Mouse (Mus musculus): ENCODE data around the gene Slc25a45. TPM values are rescaled to one million over a fixed set of nuclear protein-coding genes. Genes with fewer than 3 reads are reported as not detected.

Slc25a45 gene
- total RNA-seq (2021), result 14.7 and 16.5 TPM in 2 replicates
- long read RNA-seq, experiment 1, transcript Slc25a45-201 (6 exons, 2,480 nt), result major isoform, 26 of 31 reads
- long read RNA-seq, experiment 1, partial matches to known transcripts, result 1 of 31 reads
- long read RNA-seq, experiment 1, other reads (novel, unspliced or antisense), result 4 of 31 reads
- long read RNA-seq, experiment 2, transcript Slc25a45-201 (6 exons, 2,480 nt), result major isoform, 10 of 15 reads
- long read RNA-seq, experiment 2, partial matches to known transcripts, result 1 of 15 reads
- long read RNA-seq, experiment 2, other reads (novel, unspliced or antisense), result 4 of 15 reads

DNA sequence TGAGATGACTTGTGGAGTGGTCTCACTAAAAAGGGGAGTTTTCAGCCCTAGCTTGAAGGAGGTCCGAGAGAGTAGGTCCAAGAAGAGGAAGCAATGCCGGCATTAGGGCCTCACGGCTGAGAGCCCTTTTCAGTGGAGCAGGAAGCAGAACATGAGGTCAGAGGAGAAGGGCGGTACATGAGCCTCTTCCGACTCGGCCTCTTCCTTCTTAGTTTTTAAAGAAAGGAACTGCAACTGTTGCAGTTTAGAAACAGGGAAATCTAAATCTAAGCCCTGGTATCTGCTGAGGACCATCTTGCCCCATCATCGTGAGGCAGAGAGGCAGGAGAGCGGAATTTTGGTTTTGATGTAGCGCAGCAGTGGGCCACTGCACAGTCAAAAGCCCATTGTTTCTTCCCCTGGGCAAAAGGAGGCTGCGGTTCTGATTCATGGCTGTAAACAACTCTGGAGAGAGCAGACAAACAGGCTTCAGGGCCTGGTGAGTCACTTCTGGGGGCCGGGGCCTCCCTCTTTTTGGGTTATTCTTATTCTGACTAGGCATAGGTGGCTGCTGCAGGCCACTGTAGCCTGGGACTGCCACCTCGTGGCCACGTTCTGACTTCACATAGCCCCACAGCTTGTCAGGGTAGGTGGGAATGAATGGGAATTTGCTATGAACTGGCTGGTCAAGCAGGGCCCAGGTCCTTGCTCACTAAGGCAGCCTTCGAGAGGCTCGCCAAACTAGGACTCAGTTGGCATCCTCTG, at the start of gene Slc25a45:
Slc25a45 (plus strand) TSS at position 191 of the 744 bp plus-strand sequence.
- peak; percentile 91 for DNase-seq

DNA sequence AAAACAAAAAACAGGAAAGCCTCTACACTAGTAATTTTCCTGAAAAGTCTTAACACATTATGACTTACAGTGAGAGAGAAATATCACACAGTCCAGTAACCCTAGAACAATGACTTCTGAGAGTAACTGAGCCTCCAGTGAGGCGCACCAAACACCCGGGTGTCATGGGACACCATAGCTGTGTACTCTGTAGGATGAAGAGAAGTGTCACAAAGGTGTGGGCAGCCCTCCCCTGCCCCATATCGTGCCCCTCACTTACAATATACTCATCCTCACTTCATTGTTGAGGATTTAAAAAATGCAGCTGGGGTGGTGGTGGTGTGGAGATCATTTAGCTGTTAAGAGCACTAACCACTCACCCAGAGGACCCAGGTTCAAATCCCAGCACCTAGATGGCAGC, 49.5 kb upstream of the Slc25a45 start:
- DNase-seq, result no peak

DNA sequence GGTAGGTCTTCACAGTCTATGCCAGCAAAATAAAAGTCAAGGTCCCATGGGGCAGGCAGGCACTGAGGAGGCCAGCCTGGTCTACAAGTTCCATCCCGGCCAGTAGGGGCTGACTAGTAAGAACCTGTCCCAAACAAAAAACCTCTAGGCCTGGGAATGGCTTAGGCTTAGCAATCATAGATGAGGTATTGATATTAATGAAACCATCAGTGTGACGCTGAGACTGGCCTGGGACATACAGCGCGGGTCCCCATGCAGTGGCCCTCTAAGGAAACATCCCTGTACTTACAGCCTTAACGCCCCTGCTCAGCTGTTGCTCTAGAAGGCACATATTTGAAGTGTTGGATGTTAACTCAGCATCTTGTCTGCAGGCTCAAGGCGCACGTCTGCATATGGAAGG, 48.7 kb upstream of the Slc25a45 start:
- DNase-seq, result peak; percentile 34

DNA sequence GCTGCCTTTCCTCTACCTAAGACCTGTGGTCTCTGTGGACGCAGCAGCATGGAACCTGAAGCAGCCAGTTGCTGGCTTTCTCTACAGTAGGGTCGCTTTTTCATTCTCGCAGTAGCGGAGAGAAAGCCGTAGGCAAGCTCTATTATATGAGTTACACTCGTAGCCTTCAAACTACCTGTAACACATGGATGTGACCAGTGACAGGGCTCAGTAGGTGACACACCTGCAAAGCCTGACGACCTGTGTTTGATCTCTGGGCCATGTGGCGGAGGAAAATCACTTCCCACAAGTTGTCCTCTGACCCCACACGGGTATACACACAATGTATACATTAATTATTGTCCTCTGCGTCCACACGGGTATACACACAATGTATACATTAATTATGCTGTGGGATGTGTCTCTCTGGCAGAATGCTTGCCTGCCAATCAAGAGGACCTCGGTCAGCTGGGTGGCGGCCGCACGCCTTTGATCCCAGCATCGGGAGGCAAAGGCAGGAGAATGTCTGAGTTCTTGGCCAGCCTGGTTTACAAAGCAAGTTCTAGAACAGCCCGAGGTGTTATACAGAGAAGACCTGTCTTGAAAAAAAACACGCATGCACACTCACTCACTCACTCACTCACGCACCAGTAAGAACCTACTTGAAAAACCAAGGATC, 47.5 kb upstream of the Slc25a45 start:
- DNase-seq, result no peak

DNA sequence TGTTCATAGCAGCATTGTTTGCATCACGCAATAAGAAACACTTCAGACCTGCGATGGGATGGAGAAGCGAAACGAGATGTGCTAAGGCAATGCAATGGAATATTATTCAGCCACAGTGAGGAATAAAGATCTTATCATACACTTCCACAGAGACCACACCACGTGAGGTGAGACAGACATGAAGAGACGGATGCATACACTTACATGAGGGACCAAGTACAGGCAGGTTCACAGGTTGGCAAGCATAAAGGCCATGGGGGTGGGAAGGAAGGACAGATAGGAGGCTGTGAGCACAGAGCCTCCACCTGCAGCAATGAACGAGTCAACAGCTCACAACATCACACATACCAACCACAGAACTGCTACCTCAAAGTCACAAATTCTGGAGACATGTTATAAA, 46.8 kb upstream of the Slc25a45 start:
- DNase-seq, result no peak

DNA sequence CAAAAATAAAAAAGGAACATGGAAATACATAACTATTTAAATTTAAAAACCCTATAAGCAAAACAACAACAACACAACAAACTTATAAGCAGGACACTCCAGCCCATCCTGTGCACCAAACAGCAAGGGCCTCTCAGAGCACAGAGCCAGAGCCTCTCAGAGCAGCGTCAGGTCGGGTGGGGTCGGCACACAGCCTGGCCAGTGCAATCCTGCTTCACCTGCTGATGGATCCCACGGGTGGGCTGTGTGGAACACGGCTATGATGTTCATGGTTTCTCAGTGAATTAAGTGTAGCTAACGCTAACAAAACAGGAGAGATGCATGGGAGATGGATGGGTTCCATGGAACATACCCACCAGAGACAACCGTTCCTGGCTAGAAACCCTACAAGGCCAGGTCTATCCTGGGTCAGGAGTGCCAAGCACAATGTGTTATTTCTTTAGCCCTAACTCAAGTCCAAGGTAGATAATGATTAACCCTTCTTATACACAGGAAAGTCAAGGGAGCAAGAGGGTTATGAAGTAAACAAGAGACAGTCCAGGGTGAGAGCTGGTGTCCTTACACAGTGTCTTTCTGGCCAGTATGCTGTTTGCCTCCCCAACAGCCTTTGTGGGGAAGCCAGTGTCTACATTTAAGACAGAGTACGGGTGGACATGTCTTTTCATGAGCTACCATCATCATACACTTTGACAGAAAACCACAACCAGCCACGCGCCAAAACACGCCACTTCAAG, 46.2 kb upstream of the Slc25a45 start:
- peak; percentile 14 for DNase-seq

DNA sequence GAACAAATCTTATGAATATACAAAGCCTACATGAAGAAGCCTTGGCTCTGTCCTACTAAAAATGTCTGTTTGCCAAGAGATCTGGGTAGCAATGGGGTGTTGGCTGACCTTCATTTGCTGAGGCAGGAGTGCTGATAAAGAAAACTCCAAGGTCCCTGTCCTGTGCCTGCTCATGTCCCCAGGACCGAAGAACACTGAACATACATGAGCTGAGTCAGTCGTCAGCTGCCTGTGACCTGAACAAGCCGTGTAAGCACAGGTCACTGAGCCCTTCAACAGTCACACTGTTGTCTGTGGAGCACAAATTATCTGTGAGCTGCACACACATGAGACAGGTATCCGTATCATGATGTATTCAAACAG, 45.7 kb upstream of the Slc25a45 start:
- peak; percentile 67 for DNase-seq

DNA sequence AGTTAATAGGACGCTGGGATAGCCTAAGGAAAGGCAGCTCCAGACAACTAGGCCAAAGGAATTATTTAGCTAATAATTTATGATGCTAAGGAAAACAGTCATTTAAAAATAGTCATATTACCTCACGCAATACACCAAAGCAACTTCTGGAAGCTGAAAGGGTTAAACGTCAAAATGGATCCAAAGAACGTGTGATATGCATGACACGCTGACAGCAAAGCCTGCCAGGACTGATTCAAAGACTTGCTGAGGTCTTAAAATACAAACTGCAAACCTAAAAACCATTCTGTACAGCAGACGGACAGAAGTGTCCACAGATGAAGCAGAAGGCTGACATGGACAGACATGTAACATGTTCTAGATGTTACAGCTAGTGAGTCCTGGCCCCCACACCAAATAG, 45.3 kb upstream of the Slc25a45 start:
- DNase-seq, result peak; percentile 10

DNA sequence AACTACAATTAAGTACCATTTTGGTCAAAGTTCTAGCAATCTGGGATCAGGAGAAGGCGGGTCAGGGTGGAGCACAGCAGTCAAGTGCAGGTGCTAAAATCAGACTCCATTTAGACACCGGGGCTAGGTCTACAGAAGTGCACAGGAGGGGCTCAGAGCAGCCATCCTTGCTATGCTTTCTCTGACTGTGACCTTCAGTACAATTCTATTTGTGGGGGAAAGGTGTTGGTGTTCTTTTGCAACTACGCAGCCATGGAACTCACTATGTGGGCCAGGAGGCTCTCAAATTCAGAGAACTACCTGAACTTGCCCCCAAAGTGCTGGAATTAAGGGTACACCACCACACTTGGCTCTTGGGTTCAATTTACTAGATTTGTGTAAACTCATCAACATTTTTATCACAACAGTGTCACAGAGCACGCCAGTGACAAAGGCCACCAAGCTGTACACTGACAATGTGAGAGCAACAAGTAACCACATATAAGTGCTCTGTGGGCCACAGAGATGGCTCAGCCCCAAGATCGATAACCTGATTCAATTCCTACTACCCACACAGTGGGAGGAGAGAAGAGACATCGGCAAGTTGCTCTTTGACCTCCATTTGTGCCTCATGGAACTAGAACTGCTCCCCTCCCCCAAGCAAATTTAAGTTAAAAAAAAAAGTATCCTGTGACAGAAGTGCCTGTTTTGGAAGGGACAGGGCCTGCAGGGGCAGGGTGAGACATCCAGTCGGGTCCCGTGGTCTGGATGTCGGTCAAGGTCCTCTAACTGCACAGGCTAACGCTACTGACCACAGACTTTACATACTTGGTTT, 44.1 kb upstream of the Slc25a45 start:
- DNase-seq, result peak; percentile 62

DNA sequence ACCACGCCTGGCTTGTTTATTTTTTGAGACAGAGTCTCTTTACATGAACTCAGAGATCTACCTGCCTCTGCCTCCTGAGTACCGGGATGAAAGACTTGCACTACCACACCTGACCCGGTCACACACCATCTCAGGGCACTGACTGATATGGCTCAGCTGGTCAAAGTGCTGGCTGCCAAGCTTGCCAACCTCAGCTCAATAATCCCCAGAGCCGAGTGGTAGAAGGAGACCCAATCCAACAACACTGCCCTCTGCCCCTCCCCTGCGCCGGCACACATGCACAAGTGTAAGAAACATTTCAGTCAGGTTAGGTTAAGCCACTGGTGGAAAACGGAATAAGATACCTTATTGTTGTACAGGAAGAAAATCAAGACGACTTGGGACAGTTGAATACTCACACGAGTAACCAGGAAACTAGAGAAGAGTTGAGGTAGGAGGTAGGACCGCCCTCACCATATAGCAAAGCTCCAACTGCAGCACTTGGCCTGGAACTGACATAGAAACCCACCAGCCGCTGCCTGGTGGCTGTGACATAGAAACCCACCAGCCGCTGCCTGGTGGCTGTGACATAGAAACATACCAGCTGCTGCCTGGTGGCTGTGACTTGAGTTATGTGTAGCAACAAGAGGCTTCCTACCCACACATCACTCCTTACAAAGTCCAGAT, 43.2 kb upstream of the Slc25a45 start:
- DNase-seq, result peak; percentile 49

DNA sequence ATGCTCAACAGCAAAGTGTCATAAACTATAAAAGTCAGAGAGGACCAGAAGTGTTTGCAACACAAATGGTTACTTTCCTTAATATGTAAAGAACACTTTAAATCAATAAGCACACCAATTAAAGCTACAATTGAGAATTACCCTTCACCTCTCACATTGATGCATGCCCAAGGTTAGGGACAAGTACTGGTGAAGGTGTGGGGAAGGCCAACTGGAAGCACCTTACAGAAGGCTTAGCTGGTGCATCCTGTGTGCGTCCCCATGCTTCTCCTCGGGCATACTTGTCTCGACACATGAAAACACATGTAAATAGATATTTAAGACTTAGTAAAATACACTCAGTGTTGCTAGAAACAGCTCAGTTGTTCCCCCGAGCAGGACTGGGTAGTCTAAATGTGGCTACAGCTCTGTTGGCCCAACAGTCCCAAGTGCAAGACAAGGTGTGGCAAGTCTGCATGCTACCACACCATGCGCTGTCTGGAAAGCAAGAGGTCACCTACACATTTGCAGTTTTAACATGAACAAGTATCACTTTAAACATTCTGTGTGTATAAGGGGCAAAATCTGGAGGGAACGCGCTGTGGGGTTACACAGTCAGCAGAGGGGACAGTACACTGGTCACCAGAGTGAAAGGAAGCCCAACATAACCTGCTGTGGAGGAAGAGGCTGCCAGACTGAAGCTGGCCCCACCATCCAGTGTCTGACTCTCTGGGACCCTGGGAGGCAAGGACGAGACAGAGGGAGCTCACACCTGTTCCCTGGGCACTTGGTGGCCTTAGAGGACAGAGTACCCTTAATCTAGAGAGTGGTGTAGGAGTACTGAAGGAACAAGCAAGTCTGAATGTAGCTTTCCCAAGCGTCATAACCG, 42.3 kb upstream of the Slc25a45 start:
- no peak for DNase-seq

DNA sequence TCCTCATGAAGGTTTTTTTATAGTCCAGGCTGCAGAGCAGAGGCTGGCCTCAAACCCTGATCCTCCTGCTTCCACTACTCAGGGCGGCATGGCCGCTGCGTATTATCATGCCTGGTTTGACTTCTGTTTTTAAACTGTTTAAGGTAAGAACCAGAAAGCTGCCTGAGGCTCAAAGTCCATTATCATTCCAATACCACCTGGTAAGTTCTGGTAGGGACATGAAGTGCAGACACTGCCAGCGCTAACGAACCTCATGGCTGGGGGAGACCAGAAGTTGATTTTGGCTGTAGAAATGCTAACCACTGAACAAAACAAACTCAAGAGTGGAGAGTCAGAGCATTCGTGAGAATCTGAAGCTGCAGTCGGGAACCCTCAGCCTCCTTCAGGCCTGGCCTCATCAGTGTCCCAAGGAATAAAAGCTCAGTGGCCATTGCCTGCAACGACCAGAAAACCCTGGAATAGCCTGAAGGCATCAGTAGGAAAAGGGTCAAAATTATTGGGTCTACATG, 41.6 kb upstream of the Slc25a45 start:
- DNase-seq, result no peak

DNA sequence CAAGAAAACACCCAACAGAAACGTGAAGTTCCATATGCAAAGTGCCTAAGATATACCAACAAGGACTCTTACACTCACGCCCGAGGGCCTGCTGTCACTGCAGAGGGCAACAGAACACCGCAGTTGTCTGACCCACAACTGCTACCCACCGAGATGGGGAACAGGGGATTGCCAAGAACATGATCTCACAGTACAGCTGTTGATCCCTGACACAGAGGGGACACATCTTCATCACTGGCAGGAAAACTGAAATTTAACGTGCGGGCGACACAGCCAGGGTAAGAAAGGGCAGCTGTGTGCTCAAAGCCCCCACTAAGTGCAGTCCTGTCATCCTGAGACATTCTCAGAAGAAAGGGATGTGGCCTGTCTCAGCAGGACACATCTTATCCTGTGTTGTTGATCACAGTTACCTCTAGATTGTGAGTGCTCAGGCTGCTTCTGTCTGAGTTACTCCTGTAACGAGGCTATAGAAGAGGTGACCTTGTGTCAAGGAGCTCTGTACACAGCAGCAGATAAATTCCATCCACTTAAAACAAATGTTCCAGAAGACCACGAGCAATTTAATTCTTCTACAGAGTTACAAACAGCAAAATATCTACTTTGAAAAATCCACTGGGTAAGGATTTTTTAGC, 40.6 kb upstream of the Slc25a45 start:
- peak; percentile 36 for DNase-seq

DNA sequence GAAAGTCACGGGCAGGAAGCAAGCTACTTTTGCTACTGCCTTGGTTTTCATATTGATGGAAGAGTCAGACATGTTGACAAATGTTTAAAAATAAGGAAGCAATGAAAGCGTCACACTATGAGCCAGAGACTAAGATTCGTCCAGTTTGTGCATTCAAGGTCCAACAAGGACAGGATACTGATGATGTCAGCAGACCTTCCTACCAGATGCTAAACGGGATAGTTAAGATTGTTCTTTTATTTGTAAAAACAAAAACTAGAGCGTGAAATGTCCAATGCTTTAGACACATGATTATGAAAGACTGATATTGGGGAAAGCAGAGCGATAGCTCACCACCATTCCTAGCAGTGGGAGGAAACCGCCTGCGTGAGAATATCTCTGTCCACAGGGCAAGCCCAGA, 40.0 kb upstream of the Slc25a45 start:
- no peak for DNase-seq

DNA sequence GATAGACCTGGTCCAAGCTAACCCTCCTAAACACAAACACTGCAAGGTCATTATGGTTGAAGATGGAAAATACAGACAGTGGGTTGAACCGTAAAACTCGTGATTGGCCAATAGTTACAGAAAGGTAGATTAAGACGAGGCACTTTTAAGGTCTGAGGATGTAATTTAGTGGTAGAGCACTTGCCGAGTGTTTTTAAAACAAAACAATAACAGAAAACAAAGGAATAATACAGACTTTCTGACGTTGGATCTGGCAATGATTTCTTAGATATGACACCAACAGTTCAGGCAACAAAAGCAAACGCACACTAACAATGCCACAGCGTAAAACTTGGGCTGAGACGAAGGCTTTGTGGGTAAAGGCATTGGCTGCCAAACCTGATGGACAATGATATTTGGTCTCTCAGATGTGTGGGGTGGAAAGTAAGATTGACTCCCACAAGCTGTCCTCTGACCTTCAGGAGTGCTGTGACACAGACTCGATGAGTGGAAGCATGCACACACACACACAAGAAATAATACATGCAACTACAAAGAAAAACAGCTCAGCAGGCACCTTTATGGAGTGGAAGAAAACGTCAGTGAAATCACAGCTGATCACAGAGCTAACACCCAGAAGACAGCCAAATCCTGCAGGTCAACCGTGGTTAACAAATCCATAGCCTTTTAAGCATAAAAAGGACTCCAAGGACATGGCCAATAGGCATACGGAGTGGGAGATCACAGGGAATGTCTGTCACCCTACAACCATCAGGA, 39.3 kb upstream of the Slc25a45 start:
- peak; percentile 35 for DNase-seq

DNA sequence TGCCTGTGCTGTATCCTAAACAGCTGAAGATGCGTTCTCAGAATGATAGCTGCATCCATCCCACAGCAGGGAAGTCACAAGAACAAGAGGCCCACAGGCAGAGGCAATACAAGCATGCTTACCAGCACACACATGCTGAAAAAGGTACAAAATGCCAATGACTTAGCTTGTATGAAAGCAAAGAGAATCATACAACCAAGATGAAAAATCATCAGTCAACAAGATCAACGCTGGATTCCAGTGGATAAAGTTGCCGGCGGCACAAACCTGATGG, 38.8 kb upstream of the Slc25a45 start:
- DNase-seq, result no peak

DNA sequence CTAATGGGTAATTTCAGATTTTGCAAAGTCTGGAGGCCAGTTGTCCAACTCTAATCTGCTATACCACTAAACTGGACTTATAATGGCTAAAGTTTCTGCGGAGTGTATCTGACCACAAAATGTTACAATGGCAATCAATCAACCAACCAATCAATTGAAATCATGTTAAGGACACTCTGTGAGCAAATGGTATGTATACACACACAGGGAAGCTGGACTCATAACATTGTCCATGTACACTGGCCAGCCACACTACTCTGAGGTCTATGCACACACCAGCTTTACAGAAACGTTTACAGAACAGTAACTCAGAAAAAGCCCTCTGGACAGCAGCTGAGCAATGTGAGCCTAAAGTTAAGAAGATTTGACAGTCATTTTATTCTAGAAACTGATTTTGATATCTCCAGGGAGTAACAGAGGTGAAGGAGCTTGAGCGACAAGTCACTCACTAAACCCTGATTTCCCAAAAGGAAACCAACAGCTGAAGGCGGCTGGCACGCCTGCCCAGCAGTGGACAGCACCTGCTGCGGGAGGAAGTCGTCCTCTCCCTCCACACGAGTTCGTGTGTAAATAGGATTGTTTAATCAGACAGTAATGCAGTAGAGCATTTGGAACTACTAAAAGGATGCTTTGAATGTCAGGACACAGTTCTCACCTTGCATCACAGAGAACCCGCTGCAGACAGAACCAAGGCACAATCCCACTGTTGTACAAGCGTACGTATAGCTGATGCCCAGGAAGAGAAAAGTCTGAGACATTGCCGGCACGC, 38.1 kb upstream of the Slc25a45 start:
- DNase-seq, result peak; percentile 62
